Mouse (Mus musculus) E14TG2a.4 (cell line): ENCODE measurements around the gene H2-M5.

ENCODE experiments used
- H3K27me3 ChIP-seq: 2 replicates; pipeline ENCODE4 v1.6.1; 2014; ENCODE audit warnings: low read length, control low read depth; ENCODE audit not compliant: insufficient read depth
- H3K36me3 ChIP-seq: 2 replicates; pipeline ENCODE4 v1.6.1; 2014; ENCODE audit warnings: low read length, control low read depth; ENCODE audit not compliant: insufficient read depth
- H3K4me1 ChIP-seq: replicated peaks from 2 replicates; pipeline ENCODE4 v1.6.1; 2014; ENCODE audit warnings: low read depth, low read length, control low read depth
- H3K4me3 ChIP-seq: replicated peaks from 2 replicates; pipeline ENCODE4 v1.5.1; 2014; ENCODE audit warnings: mild to moderate bottlenecking, low read length
- H3K9me3 ChIP-seq: 2 replicates; pipeline ENCODE4 v1.6.1; 2014; ENCODE audit warnings: low read length, control low read depth
- CTCF ChIP-seq: conservative IDR thresholded peaks from 2 replicates; pipeline ENCODE4 v1.5.1; 2014; ENCODE audit warnings: low read length
- NANOG ChIP-seq: IDR thresholded peaks from 2 replicates; pipeline ENCODE4 v1.6.1; 2014; ENCODE audit warnings: borderline replicate concordance, low read length, mixed read lengths
- POU5F1 ChIP-seq: IDR thresholded peaks from 2 replicates; pipeline ENCODE4 v1.6.1; 2014; ENCODE audit warnings: low read length, borderline replicate concordance

The H2-M5 gene

GRCm38 (mm10) chr17:36961125-36961524 lies 28.2 kb downstream of the H2-M5 start:
- no peak for TF ChIP-seq CTCF
- no peak for TF ChIP-seq POU5F1
- no peak for TF ChIP-seq NANOG

DNA sequence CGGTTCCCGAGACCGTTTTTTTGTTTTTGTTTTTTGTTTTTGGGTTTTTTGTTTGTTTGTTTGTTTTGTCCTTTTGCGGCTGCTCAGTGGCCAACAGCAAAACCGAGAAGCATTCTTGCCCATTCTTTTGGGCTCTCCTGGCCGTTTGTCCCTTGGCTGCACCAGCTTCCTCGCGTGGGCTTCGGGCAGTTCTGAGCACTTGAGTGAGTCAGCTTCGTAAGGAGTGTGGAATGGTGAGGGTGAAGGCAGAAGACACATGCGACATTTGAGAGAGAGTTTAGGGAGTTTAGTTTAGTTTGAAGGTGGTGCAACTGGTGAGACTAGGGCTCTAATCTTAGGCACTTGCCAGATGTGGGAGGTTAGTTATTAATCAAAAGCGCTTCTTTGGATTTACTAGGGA lies 30.5 kb downstream of the H2-M5 start:
- TF ChIP-seq POU5F1 (no peak), NANOG (no peak), CTCF (no peak)
- H3K4me1 ChIP-seq: peaks cover 36% of the 10 kb centered on the region
- peaks cover 46% of the 10 kb centered on the region for H3K36me3 ChIP-seq

More at GRCm38 (mm10) chr17:36961125-36961524, 28.2 kb downstream of the H2-M5 start:
- no peak overlapping the region for H3K4me3 ChIP-seq
- no peaks in the 10 kb centered on the region for H3K27me3 ChIP-seq
- H3K36me3 ChIP-seq: peaks cover 47% of the 10 kb centered on the region
- no peaks in the 10 kb centered on the region for H3K9me3 ChIP-seq
- H3K4me1 ChIP-seq: peaks cover 36% of the 10 kb centered on the region

GRCm38 (mm10) chr17:36957999-36958743 lies 31.2 kb downstream of the H2-M5 start, which contains the start of the genes Znrd1 and Znrd1as:
Gene Znrd1 (minus strand): TSS chr17:36958559.
Gene Znrd1as (plus strand): TSS chr17:36958592.
- peaks cover 39% of the 10 kb centered on the region for H3K4me1 ChIP-seq
- peak within 1 kb of the TSS; percentile 92 for H3K4me3 ChIP-seq
- no peak for TF ChIP-seq POU5F1
- TF ChIP-seq CTCF: no peak
- TF ChIP-seq NANOG: no peak
- H3K36me3 ChIP-seq: peaks cover 45% of the 10 kb centered on the region
- no peaks in the 10 kb centered on the region for H3K27me3 ChIP-seq
- no peaks in the 10 kb centered on the region for H3K9me3 ChIP-seq

More for the DNA sequence above, 30.5 kb downstream of the H2-M5 start:
- Histone ChIP-seq H3K4me3 (peak overlapping the region; percentile 92), H3K9me3 (no peaks in the 10 kb centered on the region), H3K27me3 (no peaks in the 10 kb centered on the region)

- H3K4me3 ChIP-seq: no peak overlapping the region
- H3K9me3 ChIP-seq: no peaks in the 10 kb centered on the region
- H3K4me1 ChIP-seq: peaks cover 56% of the 10 kb centered on the region
- peaks cover 57% of the 10 kb centered on the region for H3K36me3 ChIP-seq
- H3K27me3 ChIP-seq: peaks cover 3% of the 10 kb centered on the region; the same call in 1 of the 2 replicates
- no peak for TF ChIP-seq POU5F1
- no peak for TF ChIP-seq NANOG
These were observed 36.3 kb downstream of the H2-M5 start for GRCm38 (mm10) chr17:36953062-36953461.

- peaks cover 58% of the 10 kb centered on the region for H3K36me3 ChIP-seq
These were observed 36.7 kb downstream of the H2-M5 start for GRCm38 (mm10) chr17:36952631-36953030.

GRCm38 (mm10) chr17:36950981-36951947 lies 38.1 kb downstream of the H2-M5 start, which contains the start of gene Ppp1r11:
Gene Ppp1r11 (minus strand): TSS chr17:36951741.
- Histone ChIP-seq H3K27me3 (peaks cover 13% of the 10 kb centered on the region), H3K9me3 (no peaks in the 10 kb centered on the region), H3K36me3 (peaks cover 51% of the 10 kb centered on the region), H3K4me1 (peaks cover 56% of the 10 kb centered on the region), H3K4me3 (peak within 1 kb of the TSS; percentile 96)
- TF ChIP-seq CTCF: no peak

More at GRCm38 (mm10) chr17:36952631-36953030, 36.7 kb downstream of the H2-M5 start:
- Histone ChIP-seq H3K27me3 (peaks cover 3% of the 10 kb centered on the region), H3K4me3 (no peak overlapping the region), H3K9me3 (no peaks in the 10 kb centered on the region), H3K4me1 (peaks cover 57% of the 10 kb centered on the region)
- TF ChIP-seq NANOG: no peak
- no peak for TF ChIP-seq POU5F1
- no peak for TF ChIP-seq CTCF

- H3K36me3 ChIP-seq: peaks cover 36% of the 10 kb centered on the region
- TF ChIP-seq POU5F1 (no peak), NANOG (no peak), CTCF (no peak)
- H3K9me3 ChIP-seq: no peaks in the 10 kb centered on the region
- peaks cover 76% of the 10 kb centered on the region for H3K4me1 ChIP-seq
- H3K27me3 ChIP-seq: peaks cover 25% of the 10 kb centered on the region
- H3K4me3 ChIP-seq: no peak overlapping the region
These were observed 40.1 kb downstream of the H2-M5 start for GRCm38 (mm10) chr17:36949265-36949664.

- peaks cover 83% of the 10 kb centered on the region for H3K4me1 ChIP-seq
- no peak for TF ChIP-seq POU5F1
- no peak for TF ChIP-seq NANOG
- TF ChIP-seq CTCF: no peak
- H3K36me3 ChIP-seq: peaks cover 27% of the 10 kb centered on the region
- no peak overlapping the region for H3K4me3 ChIP-seq
- no peaks in the 10 kb centered on the region for H3K9me3 ChIP-seq
- peaks cover 33% of the 10 kb centered on the region for H3K27me3 ChIP-seq
These were observed 41.1 kb downstream of the H2-M5 start for GRCm38 (mm10) chr17:36948286-36948685.
